8 mouse cellular contexts compared by ENCODE assay signal in genomic region chr16:93603439-93604212, GRCm38 (mm10). TPM values are rescaled to one million over a fixed set of nuclear protein-coding genes. Genes with fewer than 3 reads are reported as not detected.
DNase-seq lines count a peak whose midpoint lies in the region; ATAC-seq and TF ChIP-seq lines count a peak whose summit lies in the region.

Setd4 (minus strand) TSS chr16:93604063.

- intact Hi-C loops in heart, adult 2 months (cut with DNase I) = no loop called here

- peak; percentile 50; the same call in 1 of the 2 replicates for TF ChIP-seq EP300 in heart, adult 2 months (IDR thresholded peaks at IDR 0.05; ENCODE audit: insufficient read depth, low read depth, low read length)

- peak; percentile 95 for TF ChIP-seq POLR2A in heart, adult 2 months (IDR thresholded peaks at IDR 0.05; ENCODE audit: insufficient read depth, low read depth, low read length)
- TF ChIP-seq POLR2A in kidney, adult 2 months (IDR thresholded peaks at IDR 0.05; ENCODE audit: low read depth, low read length) = peak; percentile 40

- peaks cover 19% of the 10 kb centered on the region for H3K4me1 ChIP-seq in embryonic facial prominence, embryonic 13.5 days
- peaks cover 3% of the 10 kb centered on the region for H3K4me1 ChIP-seq in heart, adult 2 months (ENCODE audit: control insufficient read depth, insufficient read depth, low read length)
- H3K4me1 ChIP-seq in kidney, adult 2 months (ENCODE audit: control insufficient read depth, insufficient read depth, low read length) = peaks cover 7% of the 10 kb centered on the region; the same call in 1 of the 2 replicates
- peaks cover 20% of the 10 kb centered on the region for H3K4me1 ChIP-seq in limb, embryonic 12.5 days (replicated peaks)
- H3K4me1 ChIP-seq in midbrain, embryonic 14.5 days (ENCODE audit: control insufficient read depth, insufficient read depth, low read length) = peaks cover 10% of the 10 kb centered on the region

- DNase-seq in 416B (ENCODE audit: low read depth) = peak; percentile 95
- peak; percentile 79 to 90 for DNase-seq in adrenal gland, postnatal 4 days (ENCODE audit: low spot score in 2 of 2)
- peak; percentile 93 to 96 for DNase-seq in heart, adult 2 months
- DNase-seq in kidney, adult 2 months = peak; percentile 98
- DNase-seq in midbrain, embryonic 14.5 days = peak; percentile 95
- peak; percentile 84 for DNase-seq in spleen, adult 12 weeks (ENCODE audit: low spot score)

- peak within 1 kb of the TSS; percentile 69 for H3K4me3 ChIP-seq in embryonic facial prominence, embryonic 13.5 days
- peak within 1 kb of the TSS; percentile 96 for H3K4me3 ChIP-seq in heart, adult 2 months
- peak within 1 kb of the TSS; percentile 63 for H3K4me3 ChIP-seq in kidney, adult 2 months (ENCODE audit: insufficient read depth, low read depth, low read length)
- peak within 1 kb of the TSS; percentile 58 for H3K4me3 ChIP-seq in limb, embryonic 12.5 days (replicated peaks)
- H3K4me3 ChIP-seq in midbrain, embryonic 14.5 days (replicated peaks; ENCODE audit: low read depth, low read length) = peak within 1 kb of the TSS; percentile 60

- peak within 1 kb of the TSS; percentile 86 for H3K9ac ChIP-seq in embryonic facial prominence, embryonic 13.5 days
- H3K9ac ChIP-seq in heart, adult 2 months (ENCODE audit: low read depth, low read length) = peak within 1 kb of the TSS; percentile 81
- H3K9ac ChIP-seq in limb, embryonic 12.5 days (replicated peaks) = peak within 1 kb of the TSS; percentile 69
- peak within 1 kb of the TSS; percentile 70 for H3K9ac ChIP-seq in midbrain, embryonic 14.5 days (replicated peaks; ENCODE audit: low read length)

- H3K9me3 ChIP-seq in embryonic facial prominence, embryonic 13.5 days = no peaks in the 10 kb centered on the region
- no peaks in the 10 kb centered on the region for H3K9me3 ChIP-seq in limb, embryonic 12.5 days
- no peaks in the 10 kb centered on the region for H3K9me3 ChIP-seq in midbrain, embryonic 14.5 days (ENCODE audit: control insufficient read depth, low read length)

- H3K27me3 ChIP-seq in embryonic facial prominence, embryonic 13.5 days = no peaks in the 10 kb centered on the region
- no peaks in the 10 kb centered on the region for H3K27me3 ChIP-seq in heart, adult 2 months (ENCODE audit: control insufficient read depth, insufficient read depth, low read length)
- no peaks in the 10 kb centered on the region for H3K27me3 ChIP-seq in kidney, adult 2 months (replicated peaks; ENCODE audit: control insufficient read depth, insufficient read depth, low read length)
- no peaks in the 10 kb centered on the region for H3K27me3 ChIP-seq in limb, embryonic 12.5 days
- no peaks in the 10 kb centered on the region for H3K27me3 ChIP-seq in midbrain, embryonic 14.5 days (ENCODE audit: control insufficient read depth, insufficient read depth, low read length)

- H3K27ac ChIP-seq in embryonic facial prominence, embryonic 13.5 days = peak within 1 kb of the TSS; percentile 94
- H3K27ac ChIP-seq in heart, adult 2 months = peak within 1 kb of the TSS; percentile 98
- H3K27ac ChIP-seq in kidney, adult 2 months (ENCODE audit: insufficient read depth, low read depth, low read length) = peak within 1 kb of the TSS; percentile 88
- peak within 1 kb of the TSS; percentile 94 for H3K27ac ChIP-seq in limb, embryonic 12.5 days
- H3K27ac ChIP-seq in midbrain, embryonic 14.5 days (replicated peaks; ENCODE audit: low read depth, low read length) = peak within 1 kb of the TSS; percentile 95

- peak within 1 kb of the TSS; percentile 89 for H3K4me2 ChIP-seq in embryonic facial prominence, embryonic 13.5 days
- H3K4me2 ChIP-seq in limb, embryonic 12.5 days = peak within 1 kb of the TSS; percentile 81
- H3K4me2 ChIP-seq in midbrain, embryonic 14.5 days (ENCODE audit: low read length) = peak within 1 kb of the TSS; percentile 76

- peak; percentile 84 for ATAC-seq in embryonic facial prominence, embryonic 13.5 days (ENCODE audit: insufficient number of reproducible peaks, insufficient read depth, low FRiP score, low TSS enrichment, low read depth)
- peak; percentile 89 for ATAC-seq in limb, embryonic 12.5 days (ENCODE audit: insufficient number of reproducible peaks, insufficient read depth, low FRiP score, low TSS enrichment, low read depth)
- ATAC-seq in midbrain, embryonic 14.5 days (ENCODE audit: low FRiP score, low TSS enrichment) = peak; percentile 89

- 0 out of 2 replicates have a peak, but pooled peaks have one; percentile 16 for TF ChIP-seq CTCF in heart, adult 2 months (IDR thresholded peaks at IDR 0.05)
- 0 out of 2 replicates have a peak, but pooled peaks have one; percentile 2 for TF ChIP-seq CTCF in kidney, adult 2 months (conservative IDR thresholded peaks at IDR 0.05; ENCODE audit: insufficient read depth, insufficient read length, low read depth, low read length)

- peaks cover 9% of the 10 kb centered on the region; the same call in 1 of the 2 replicates for H3K36me3 ChIP-seq in embryonic facial prominence, embryonic 13.5 days
- no peaks in the 10 kb centered on the region for H3K36me3 ChIP-seq in heart, adult 2 months (ENCODE audit: control insufficient read depth, insufficient read depth, low read length)
- H3K36me3 ChIP-seq in kidney, adult 2 months (ENCODE audit: control insufficient read depth, insufficient read depth, low read length) = no peaks in the 10 kb centered on the region
- H3K36me3 ChIP-seq in limb, embryonic 12.5 days = peaks cover 12% of the 10 kb centered on the region
- 0 out of 2 replicates have a peak, but pooled peaks cover under 1% of the 10 kb centered on the region for H3K36me3 ChIP-seq in midbrain, embryonic 14.5 days (ENCODE audit: control insufficient read depth, insufficient read depth, low read length)

- no peaks in the 10 kb centered on the region for H3K79me2 ChIP-seq in heart, adult 2 months (replicated peaks; ENCODE audit: control insufficient read depth, insufficient read depth, low read length)

- whole genome bisulfite sequencing in embryonic facial prominence, embryonic 13.5 days = 1% methylated on average over 55 of the region's 55 CpGs
- under 1% methylated on average over 55 of the region's 55 CpGs for WGBS in heart, adult 2 months
- WGBS in kidney, adult 2 months = under 1% methylated on average over 55 of the region's 55 CpGs
- 1% methylated on average over 55 of the region's 55 CpGs for whole genome bisulfite sequencing in limb, embryonic 12.5 days
- 1% methylated on average over 55 of the region's 55 CpGs for WGBS in midbrain, embryonic 14.5 days

RNA-seq across cellular contexts. Expression of gene Setd4, which starts in this region (rescaled TPM):
- total RNA-seq in adrenal gland, postnatal 4 days (2021) = 10 to 100 TPM; 11.0 to 11.1 TPM
- polyA plus RNA-seq in embryonic facial prominence, embryonic 13.5 days (2015; fragmentation: Nextera tagmentation; extraction: Ambion mirVana) = 19.6 and 23.6 TPM in 2 replicates
- total RNA-seq in heart, adult 2 months (2021) = under 1 TPM; 0.70 to 0.96 TPM
- polyA plus RNA-seq in heart, adult 2 months (2012; rRNA removed) = 3.7 and 4.6 TPM in 2 replicates
- polyA plus RNA-seq in kidney, adult 2 months (2012; rRNA removed) = 6.8 and 8.2 TPM in 2 replicates
- 20.3 and 22.6 TPM in 2 replicates for polyA plus RNA-seq in limb, embryonic 12.5 days (2016; fragmentation: Nextera tagmentation; extraction: Ambion mirVana)
- polyA plus RNA-seq in midbrain, embryonic 14.5 days (2014; fragmentation: Nextera tagmentation; extraction: Ambion mirVana) = 18.7 and 19.0 TPM in 2 replicates

Comparison
In these comparisons a context has a peak if more than half of its experiments do, and no peak if none do; other contexts are left out.
1. Peak in every context shown above with its lines: DNase-seq, ATAC-seq, H3K4me3 ChIP-seq and H3K27ac ChIP-seq.
2. RNA of gene Setd4 (total RNA-seq): 11.0 to 11.1 TPM in adrenal gland, postnatal 4 days; 0.70 to 0.96 TPM in heart, adult 2 months; every median in the first group is over 4 times any median in the second.